9 mouse cellular contexts compared by ENCODE assay signal in genomic region chr13:40733542-40734151, GRCm38 (mm10). TPM values are rescaled to one million over a fixed set of nuclear protein-coding genes. Genes with fewer than 3 reads are reported as not detected.
DNase-seq lines count a peak whose midpoint lies in the region; ATAC-seq and TF ChIP-seq lines count a peak whose summit lies in the region.
"Had no signal": no experiment of that assay in that cellular context is flagged by ENCODE, and none has a peak within 500 bp of the region (broad histone marks: within the 10 kb centered on the region; RNA-seq: fewer than 3 reads in every experiment).

No protein-coding gene starts in this region.

- peaks cover 2% of the 10 kb centered on the region; the same call in 1 of the 2 replicates for H3K4me1 ChIP-seq in heart, adult 2 months (ENCODE audit: control insufficient read depth, insufficient read depth, low read length)
- H3K4me1 ChIP-seq in heart, embryonic 16.5 days (ENCODE audit: control insufficient read depth, insufficient read depth, low read length): peaks cover 24% of the 10 kb centered on the region
- H3K4me1 ChIP-seq in midbrain, embryonic 10.5 days: peaks cover 61% of the 10 kb centered on the region

- DNase-seq in heart, adult 2 months: peak in 1 of 2 experiments; percentile 36
- DNase-seq in heart, postnatal 4 days: no peak
- DNase-seq in R1 (ENCODE audit: low read depth, low spot score): peak; percentile 94
- peak; percentile 72 for DNase-seq in midbrain, embryonic 10.5 days (ENCODE audit: low spot score)
- no peak for DNase-seq in layer of hippocampus, postnatal 25 days (ENCODE audit: extremely low spot score in 1 of 2, low spot score in 1 of 2)
- DNase-seq in spleen, postnatal 10 days (ENCODE audit: low spot score in 2 of 2): no peak
- no peak for DNase-seq in left cerebral cortex, postnatal 25 days (ENCODE audit: low spot score in 2 of 2)

- no peaks in the 10 kb centered on the region for H3K9me3 ChIP-seq in heart, embryonic 16.5 days (replicated peaks; ENCODE audit: control insufficient read depth, low read length)
- no peaks in the 10 kb centered on the region for H3K9me3 ChIP-seq in midbrain, embryonic 10.5 days (replicated peaks)

- intact Hi-C loops in heart, adult 2 months (cut with DNase I): no loop called here
- intact Hi-C loops in left cerebral cortex, postnatal 25 days (cut with DNase I): loop anchor here (5.0 kb wide), 2 partner anchors 81 to 1086 kb away; no protein-coding TSS in a partner anchor

- no peaks in the 10 kb centered on the region for H3K36me3 ChIP-seq in heart, adult 2 months (ENCODE audit: control insufficient read depth, insufficient read depth, low read length)
- no peaks in the 10 kb centered on the region for H3K36me3 ChIP-seq in heart, embryonic 16.5 days (ENCODE audit: control insufficient read depth, insufficient read depth)
- H3K36me3 ChIP-seq in midbrain, embryonic 10.5 days: no peaks in the 10 kb centered on the region

- H3K27me3 ChIP-seq in heart, adult 2 months (ENCODE audit: control insufficient read depth, insufficient read depth, low read length): peaks cover 56% of the 10 kb centered on the region
- H3K27me3 ChIP-seq in heart, embryonic 16.5 days (ENCODE audit: control insufficient read depth, insufficient read depth, low read length): peaks cover 79% of the 10 kb centered on the region
- peaks cover 100% of the 10 kb centered on the region for H3K27me3 ChIP-seq in midbrain, embryonic 10.5 days (ENCODE audit: low read depth, poor library complexity, severe bottlenecking)

- no peak overlapping the region for H3K27ac ChIP-seq in heart, adult 2 months
- H3K27ac ChIP-seq in heart, embryonic 16.5 days (ENCODE audit: low read length): no peak overlapping the region
- no peak overlapping the region for H3K27ac ChIP-seq in midbrain, embryonic 10.5 days (replicated peaks)

- TF ChIP-seq EP300 in heart, adult 2 months (IDR thresholded peaks at IDR 0.05; ENCODE audit: insufficient read depth, low read depth, low read length): no peak

- no peaks in the 10 kb centered on the region for H3K79me2 ChIP-seq in heart, adult 2 months (replicated peaks; ENCODE audit: control insufficient read depth, insufficient read depth, low read length)

- H3K9ac ChIP-seq in heart, adult 2 months (ENCODE audit: low read depth, low read length): no peak overlapping the region
- no peak overlapping the region for H3K9ac ChIP-seq in heart, embryonic 16.5 days (ENCODE audit: low read length)

- TF ChIP-seq CTCF in heart, adult 2 months (IDR thresholded peaks at IDR 0.05): peak; percentile 34

- H3K4me2 ChIP-seq in heart, embryonic 16.5 days (ENCODE audit: low read depth, low read length): peak overlapping the region; percentile 70

- no peak for ATAC-seq in heart, embryonic 16.5 days (replicated peaks; ENCODE audit: extremely low read depth, insufficient read depth, low FRiP score)

- 1% methylated on average over 37 of the region's 38 CpGs for WGBS in heart, adult 2 months
- under 1% methylated on average over 37 of the region's 38 CpGs for WGBS in heart, embryonic 16.5 days
- under 1% methylated on average over 38 of the region's 38 CpGs for WGBS in midbrain, embryonic 10.5 days

- no peak for TF ChIP-seq POLR2A in heart, adult 2 months (IDR thresholded peaks at IDR 0.05; ENCODE audit: insufficient read depth, low read depth, low read length)

- peak overlapping the region; percentile 28; the same call in 1 of the 2 replicates for H3K4me3 ChIP-seq in heart, adult 2 months
- peak overlapping the region; percentile 49 for H3K4me3 ChIP-seq in heart, embryonic 16.5 days (ENCODE audit: low read length)
- H3K4me3 ChIP-seq in midbrain, embryonic 10.5 days: peak overlapping the region; percentile 42

RNA-seq across cellular contexts. Expression of gene Tfap2a, which starts 4.5 kb away (rescaled TPM):
- under 1 TPM; 0.08 to 0.14 TPM for total RNA-seq in heart, adult 2 months (2021)
- 0.18 TPM in 1 of 2 replicates, not detected in the other for polyA plus RNA-seq in heart, adult 2 months (2012; rRNA removed)
- under 1 TPM in 1 of 2 experiments, not detected in 1; 0.27 TPM for total RNA-seq in heart, postnatal 4 days (2021)
- 0.05 and 0.07 TPM in 2 replicates for polyA plus RNA-seq in heart, embryonic 16.5 days (2015; fragmentation: Nextera tagmentation; extraction: Ambion mirVana)
- polyA plus RNA-seq in midbrain, embryonic 10.5 days (2016; fragmentation: Nextera tagmentation; extraction: Ambion mirVana): 2.3 and 2.5 TPM in 2 replicates
- under 1 TPM; 0.09 to 0.52 TPM for total RNA-seq in layer of hippocampus, postnatal 25 days (2021)
- under 1 TPM; 0.50 to 0.57 TPM for total RNA-seq in left cerebral cortex, postnatal 25 days (2021)
- total RNA-seq: MEL had no signal

Comparison
In these comparisons a context has a peak if more than half of its experiments do, and no peak if none do; other contexts are left out.
1. DNase-seq: peak in R1 (single experiment) and midbrain, embryonic 10.5 days (single experiment); none in heart, postnatal 4 days (single experiment), layer of hippocampus, postnatal 25 days (0 of 2), spleen, postnatal 10 days (0 of 2) and left cerebral cortex, postnatal 25 days (0 of 2).
2. Peak in every context shown above with its lines, with median percentiles within 50 percentile points of each other: H3K4me3 ChIP-seq.